Mouse (Mus musculus): ENCODE data around the gene Avpi1.

DNA sequence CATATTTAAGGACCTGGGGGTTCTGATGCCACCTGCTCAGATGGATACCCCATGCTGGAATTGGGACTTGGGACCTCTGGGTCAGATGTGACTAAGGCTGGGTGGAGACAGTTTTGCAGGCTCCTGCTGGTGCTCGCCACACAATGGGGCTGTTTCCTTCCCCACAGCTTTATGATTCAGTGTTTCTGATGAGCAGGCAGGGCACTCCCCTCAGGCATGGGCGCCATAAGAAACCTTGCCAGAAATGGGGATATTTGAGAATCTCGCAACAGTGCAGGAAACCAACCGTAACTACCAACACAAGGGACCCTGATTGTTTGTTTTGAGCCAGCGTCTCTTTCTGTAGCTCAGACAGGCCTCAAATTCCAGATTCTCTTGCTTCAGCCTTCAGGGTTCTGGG lies 2.2 kb upstream of the Avpi1 start:
- TF ChIP-seq CTCF (IDR thresholded peaks at IDR 0.05; ENCODE audit: extremely low read depth, insufficient read length, insufficient replicate concordance, low read depth, low read length), result no peak
- TF ChIP-seq POLR2A (IDR thresholded peaks at IDR 0.05; ENCODE audit: low read depth, low read length), result no peak
